Mouse (Mus musculus): Measurements from ENCODE around the gene Lin9. TPM values are rescaled to one million over a fixed set of nuclear protein-coding genes. Genes with fewer than 3 reads are reported as not detected.
"Not testable (repeated sequence)": the region's sequence is repeated elsewhere in the genome, so short reads cannot be mapped to it uniquely, and the experiment has no call there.

The Lin9 gene
- polyA plus RNA-seq, 1 experiment from 2014 or later = 7.8 TPM

- Histone ChIP-seq H3K9ac (ENCODE audit: low read depth, low read length) (no peak overlapping the region), H3K4me2 (ENCODE audit: low read length) (no peak overlapping the region), H3K27me3 (replicated peaks; ENCODE audit: control insufficient read depth, insufficient read depth, low read length) (no peaks in the 10 kb centered on the region), H3K4me3 (ENCODE audit: low read length) (no peak overlapping the region), H3K9me3 (ENCODE audit: control insufficient read depth, low read length) (no peaks in the 10 kb centered on the region), H3K4me1 (ENCODE audit: control insufficient read depth, insufficient read depth, low read depth, low read length) (no peaks in the 10 kb centered on the region), H3K36me3 (ENCODE audit: control insufficient read depth, insufficient read depth, low read length) (no peaks in the 10 kb centered on the region), H3K27ac (ENCODE audit: low read depth, low read length) (no peak overlapping the region)
- WGBS = 88% methylated on average over 4 of the region's 4 CpGs
- ATAC-seq = no peak
Measured at GRCm38 (mm10) chr1:180622389-180622788, 18.6 kb upstream of the Lin9 start.

GRCm38 (mm10) chr1:180623911-180624310, 17.0 kb upstream of the Lin9 start:
- H3K27me3 ChIP-seq (replicated peaks; ENCODE audit: control insufficient read depth, insufficient read depth, low read length) = no peaks in the 10 kb centered on the region
- no peaks in the 10 kb centered on the region for H3K36me3 ChIP-seq (ENCODE audit: control insufficient read depth, insufficient read depth, low read length)
- H3K4me3 ChIP-seq (ENCODE audit: low read length) = no peak overlapping the region
- no peak overlapping the region for H3K4me2 ChIP-seq (ENCODE audit: low read length)
- ATAC-seq = no peak
- no peak overlapping the region for H3K27ac ChIP-seq (ENCODE audit: low read depth, low read length)
- no peaks in the 10 kb centered on the region for H3K9me3 ChIP-seq (ENCODE audit: control insufficient read depth, low read length)
- H3K4me1 ChIP-seq (ENCODE audit: control insufficient read depth, insufficient read depth, low read depth, low read length) = no peaks in the 10 kb centered on the region
- H3K9ac ChIP-seq (ENCODE audit: low read depth, low read length) = no peak overlapping the region
- WGBS = 96% methylated on average over 2 of the region's 2 CpGs

- ATAC-seq = no peak
- no peaks in the 10 kb centered on the region for H3K36me3 ChIP-seq (ENCODE audit: control insufficient read depth, insufficient read depth, low read length)
- no peak overlapping the region for H3K27ac ChIP-seq (ENCODE audit: low read depth, low read length)
- H3K4me3 ChIP-seq (ENCODE audit: low read length) = no peak overlapping the region
- H3K4me1 ChIP-seq (ENCODE audit: control insufficient read depth, insufficient read depth, low read depth, low read length) = no peaks in the 10 kb centered on the region
- no peaks in the 10 kb centered on the region for H3K9me3 ChIP-seq (ENCODE audit: control insufficient read depth, low read length)
- H3K27me3 ChIP-seq (replicated peaks; ENCODE audit: control insufficient read depth, insufficient read depth, low read length) = no peaks in the 10 kb centered on the region
- 71% methylated on average over 2 of the region's 2 CpGs for WGBS
- no peak overlapping the region for H3K4me2 ChIP-seq (ENCODE audit: low read length)
- no peak overlapping the region for H3K9ac ChIP-seq (ENCODE audit: low read depth, low read length)
Measured at GRCm38 (mm10) chr1:180626141-180626540, 14.8 kb upstream of the Lin9 start.

GRCm38 (mm10) chr1:180637796-180638195, 3.2 kb upstream of the Lin9 start:
- H3K27ac ChIP-seq (ENCODE audit: low read depth, low read length); H3K27me3 ChIP-seq (replicated peaks; ENCODE audit: control insufficient read depth, insufficient read depth, low read length); H3K4me2 ChIP-seq (ENCODE audit: low read length); ATAC-seq; H3K4me3 ChIP-seq (ENCODE audit: low read length); H3K36me3 ChIP-seq (ENCODE audit: control insufficient read depth, insufficient read depth, low read length); H3K9me3 ChIP-seq (ENCODE audit: control insufficient read depth, low read length); H3K9ac ChIP-seq (ENCODE audit: low read depth, low read length): not testable (repeated sequence)
- 86% methylated on average over 2 of the region's 2 CpGs for WGBS
- peaks cover 16% of the 10 kb centered on the region for H3K4me1 ChIP-seq (ENCODE audit: control insufficient read depth, insufficient read depth, low read depth, low read length)

GRCm38 (mm10) chr1:180639416-180640401, 1.2 kb upstream of the Lin9 start:
- Histone ChIP-seq H3K9ac (ENCODE audit: low read depth, low read length) (peak overlapping the region; percentile 92), H3K9me3 (ENCODE audit: control insufficient read depth, low read length) (no peaks in the 10 kb centered on the region), H3K27me3 (replicated peaks; ENCODE audit: control insufficient read depth, insufficient read depth, low read length) (no peaks in the 10 kb centered on the region), H3K4me2 (ENCODE audit: low read length) (peak overlapping the region; percentile 93), H3K4me1 (ENCODE audit: control insufficient read depth, insufficient read depth, low read depth, low read length) (peaks cover 16% of the 10 kb centered on the region), H3K36me3 (ENCODE audit: control insufficient read depth, insufficient read depth, low read length) (no peaks in the 10 kb centered on the region), H3K4me3 (ENCODE audit: low read length) (peak overlapping the region; percentile 96), H3K27ac (ENCODE audit: low read depth, low read length) (no peak overlapping the region; the same call in 1 of the 2 replicates)
- 48% methylated on average over 10 of the region's 10 CpGs for WGBS
- no peak for ATAC-seq

- Histone ChIP-seq H3K9ac (ENCODE audit: low read depth, low read length) (peak overlapping the region; percentile 92), H3K27ac (ENCODE audit: low read depth, low read length) (peak overlapping the region; percentile 86), H3K4me1 (ENCODE audit: control insufficient read depth, insufficient read depth, low read depth, low read length) (peaks cover 16% of the 10 kb centered on the region), H3K27me3 (replicated peaks; ENCODE audit: control insufficient read depth, insufficient read depth, low read length) (no peaks in the 10 kb centered on the region), H3K36me3 (ENCODE audit: control insufficient read depth, insufficient read depth, low read length) (no peaks in the 10 kb centered on the region), H3K4me3 (ENCODE audit: low read length) (peak overlapping the region; percentile 96), H3K4me2 (ENCODE audit: low read length) (peak overlapping the region; percentile 93), H3K9me3 (ENCODE audit: control insufficient read depth, low read length) (no peaks in the 10 kb centered on the region)
- WGBS = 0% methylated on average over 48 of the region's 61 CpGs
- ATAC-seq = peak; percentile 83
Measured at GRCm38 (mm10) chr1:180640605-180641125, 285 bp upstream of the Lin9 start.

GRCm38 (mm10) chr1:180641518-180642227, 723 bp downstream of the Lin9 start:
- H3K4me3 ChIP-seq (ENCODE audit: low read length) = peak overlapping the region; percentile 96
- ATAC-seq = peak; percentile 71
- H3K4me2 ChIP-seq (ENCODE audit: low read length) = peak overlapping the region; percentile 93
- no peaks in the 10 kb centered on the region for H3K36me3 ChIP-seq (ENCODE audit: control insufficient read depth, insufficient read depth, low read length)
- WGBS = 5% methylated on average over 35 of the region's 50 CpGs
- H3K27ac ChIP-seq (ENCODE audit: low read depth, low read length) = peak overlapping the region; percentile 86
- no peaks in the 10 kb centered on the region for H3K27me3 ChIP-seq (replicated peaks; ENCODE audit: control insufficient read depth, insufficient read depth, low read length)
- H3K9ac ChIP-seq (ENCODE audit: low read depth, low read length) = peak overlapping the region; percentile 92
- H3K9me3 ChIP-seq (ENCODE audit: control insufficient read depth, low read length) = no peaks in the 10 kb centered on the region
- H3K4me1 ChIP-seq (ENCODE audit: control insufficient read depth, insufficient read depth, low read depth, low read length) = peaks cover 16% of the 10 kb centered on the region

- ATAC-seq = no peak
- H3K4me1 ChIP-seq (ENCODE audit: control insufficient read depth, insufficient read depth, low read depth, low read length) = peaks cover 16% of the 10 kb centered on the region
- WGBS = 81% methylated on average over 8 of the region's 8 CpGs
- no peaks in the 10 kb centered on the region for H3K36me3 ChIP-seq (ENCODE audit: control insufficient read depth, insufficient read depth, low read length)
- H3K4me2 ChIP-seq (ENCODE audit: low read length) = peak overlapping the region; percentile 93
- H3K27ac ChIP-seq (ENCODE audit: low read depth, low read length) = no peak overlapping the region
- peak overlapping the region; percentile 96 for H3K4me3 ChIP-seq (ENCODE audit: low read length)
- H3K27me3 ChIP-seq (replicated peaks; ENCODE audit: control insufficient read depth, insufficient read depth, low read length) = no peaks in the 10 kb centered on the region
- peak overlapping the region; percentile 92 for H3K9ac ChIP-seq (ENCODE audit: low read depth, low read length)
- no peaks in the 10 kb centered on the region for H3K9me3 ChIP-seq (ENCODE audit: control insufficient read depth, low read length)
Measured at GRCm38 (mm10) chr1:180642228-180642564, 1.2 kb downstream of the Lin9 start.

GRCm38 (mm10) chr1:180691284-180691683, 50.3 kb downstream of the Lin9 start:
- ATAC-seq = no peak
- 94% methylated on average over 7 of the region's 7 CpGs for whole genome bisulfite sequencing
- no peak overlapping the region for H3K4me3 ChIP-seq (ENCODE audit: low read length)
- no peak overlapping the region for H3K9ac ChIP-seq (ENCODE audit: low read depth, low read length)
- H3K4me1 ChIP-seq (ENCODE audit: control insufficient read depth, insufficient read depth, low read depth, low read length) = no peaks in the 10 kb centered on the region
- H3K4me2 ChIP-seq (ENCODE audit: low read length) = no peak overlapping the region
- H3K9me3 ChIP-seq (ENCODE audit: control insufficient read depth, low read length) = no peaks in the 10 kb centered on the region
- no peak overlapping the region for H3K27ac ChIP-seq (ENCODE audit: low read depth, low read length)
- H3K27me3 ChIP-seq (replicated peaks; ENCODE audit: control insufficient read depth, insufficient read depth, low read length) = peaks cover 15% of the 10 kb centered on the region
- peaks cover 6% of the 10 kb centered on the region; the same call in 1 of the 2 replicates for H3K36me3 ChIP-seq (ENCODE audit: control insufficient read depth, insufficient read depth, low read length)
